Mouse (Mus musculus) forebrain, embryonic 13.5 days (tissue): ENCODE measurements at regions not wholly inside any gene's neighbourhood (a gene's known extent, or its start where the extent isn't known, plus 50 kb on each side); places are given as distances from the start of the nearest gene placed in this dataset.

Experiments
- ATAC-seq: fragments of 200-750 bp; cut with Nextera tagmentation; 2 replicates; pipeline ENCODE4 v1.8.0; 2017
- H3K27ac ChIP-seq: fragments of 300-500 bp; sonication (generic); 2 replicates; pipeline ENCODE4 v1.5.1; 2015; ENCODE audit warnings: inconsistent platforms, mild to moderate bottlenecking, moderate library complexity
- H3K27me3 ChIP-seq: fragments of 300-500 bp; sonication (generic); 2 replicates; pipeline ENCODE4 v1.6.1; 2015; ENCODE audit warnings: mild to moderate bottlenecking, inconsistent platforms
- H3K36me3 ChIP-seq: fragments of 300-500 bp; sonication (generic); 2 replicates; pipeline ENCODE4 v1.6.1; 2015; ENCODE audit warnings: mild to moderate bottlenecking, inconsistent platforms; ENCODE audit not compliant: poor library complexity, severe bottlenecking
- H3K4me1 ChIP-seq: fragments of 300-500 bp; sonication (generic); 2 replicates; pipeline ENCODE4 v1.6.1; 2015; ENCODE audit warnings: inconsistent platforms
- H3K4me2 ChIP-seq: fragments of 300-500 bp; sonication (generic); 2 replicates; pipeline ENCODE4 v1.6.1; 2015; ENCODE audit warnings: inconsistent platforms, mild to moderate bottlenecking, moderate library complexity
- H3K4me3 ChIP-seq: fragments of 300-500 bp; sonication (generic); 2 replicates; pipeline ENCODE4 v1.5.1; 2015; ENCODE audit warnings: mild to moderate bottlenecking, inconsistent platforms
- H3K9ac ChIP-seq: fragments of 300-500 bp; sonication (generic); 2 replicates; pipeline ENCODE4 v1.6.1; 2015; ENCODE audit warnings: mild to moderate bottlenecking, inconsistent platforms
- H3K9me3 ChIP-seq: fragments of 300-500 bp; sonication (generic); replicated peaks from 2 replicates; pipeline ENCODE4 v1.6.1; 2016; ENCODE audit warnings: inconsistent platforms
- WGBS: fragments of 180-500 bp; shearing (Covaris S2); methylation state at CpG from one replicate; pipeline ENCODE4 v1.1.7; 2015; 5-methylcytosine and 5-hydroxymethylcytosine counted together

DNA sequence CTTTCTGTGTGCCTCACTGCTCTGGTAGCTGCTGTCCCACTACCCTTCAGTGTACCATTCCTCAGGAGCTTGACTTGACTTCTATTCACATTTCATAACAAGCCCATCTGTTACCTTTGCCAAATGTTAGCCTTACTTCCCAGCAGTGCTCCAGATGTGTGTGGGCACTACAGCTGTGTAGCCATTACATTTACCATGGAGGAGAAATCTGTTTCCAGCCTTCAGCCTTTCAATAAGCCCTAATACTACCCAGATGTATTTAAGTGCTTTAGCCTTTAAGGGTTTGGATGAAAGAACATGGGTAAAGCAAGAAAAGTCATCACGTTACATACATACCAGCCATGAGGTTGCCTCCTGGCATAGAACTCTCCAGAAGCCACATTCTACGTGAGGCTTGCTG is 1068.0 kb downstream of the Ttll7 start:
- no peak for ATAC-seq

DNA sequence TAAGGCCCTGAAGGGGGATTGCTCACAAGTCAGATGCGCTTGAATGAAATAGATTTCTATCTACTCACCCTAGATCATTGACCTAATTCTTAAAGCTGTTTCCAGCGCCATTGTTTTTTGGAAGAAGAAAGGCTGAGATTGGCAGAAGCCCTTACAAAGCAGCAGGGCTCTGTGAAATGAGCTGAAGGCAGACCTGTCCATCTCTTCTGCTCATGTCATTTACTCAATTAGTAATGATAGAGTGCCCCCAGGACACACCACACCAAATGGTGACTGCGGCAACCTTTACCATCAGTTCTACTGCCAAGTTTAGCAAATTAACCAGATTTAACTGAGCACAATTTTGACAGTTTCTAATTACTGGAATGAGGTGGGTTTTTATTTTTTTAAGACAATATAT is 1067.5 kb downstream of the Ttll7 start:
- WGBS = 75% methylated on average over 3 of the region's 3 CpGs
- Histone ChIP-seq H3K9ac (no peak overlapping the region), H3K4me2 (no peak overlapping the region), H3K4me3 (no peak overlapping the region), H3K36me3 (no peaks in the 10 kb centered on the region), H3K4me1 (0 out of 2 replicates have a peak, but pooled peaks cover 3% of the 10 kb centered on the region), H3K9me3 (no peaks in the 10 kb centered on the region), H3K27ac (no peak overlapping the region), H3K27me3 (no peaks in the 10 kb centered on the region)
- no peak for ATAC-seq

More for the DNA sequence above, 1068.0 kb downstream of the Ttll7 start:
- H3K27ac ChIP-seq = no peak overlapping the region
- H3K9ac ChIP-seq = no peak overlapping the region
- no peaks in the 10 kb centered on the region for H3K9me3 ChIP-seq
- 94% methylated on average over 2 of the region's 2 CpGs for WGBS
- H3K4me3 ChIP-seq = no peak overlapping the region
- no peaks in the 10 kb centered on the region for H3K36me3 ChIP-seq
- 0 out of 2 replicates have a peak, but pooled peaks cover 3% of the 10 kb centered on the region for H3K4me1 ChIP-seq
- H3K4me2 ChIP-seq = no peak overlapping the region
- H3K27me3 ChIP-seq = no peaks in the 10 kb centered on the region

DNA sequence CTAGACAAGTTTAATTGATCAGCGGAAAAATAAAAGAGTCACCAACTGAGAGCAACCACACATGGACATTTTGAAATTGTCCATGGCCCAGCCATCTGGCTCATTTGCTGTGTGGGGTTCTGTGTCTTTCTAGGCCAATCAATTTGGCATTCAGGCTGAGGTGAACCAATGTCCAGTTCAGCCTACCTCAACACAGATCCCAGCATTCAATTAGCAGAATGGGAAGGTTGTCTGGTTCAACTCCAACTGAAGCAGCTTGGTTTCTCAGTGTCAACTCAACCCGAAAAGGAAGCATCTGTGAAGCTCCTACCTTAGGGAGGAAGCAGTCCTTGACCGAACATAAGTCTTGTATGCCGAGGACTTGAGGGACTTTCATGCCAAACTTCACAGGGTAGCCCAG is 1067.0 kb downstream of the Ttll7 start:
- H3K27me3 ChIP-seq = no peaks in the 10 kb centered on the region
- H3K4me1 ChIP-seq = peaks cover 5% of the 10 kb centered on the region; the same call in 1 of the 2 replicates
- H3K36me3 ChIP-seq = no peaks in the 10 kb centered on the region
- ATAC-seq = no peak
- H3K9ac ChIP-seq = no peak overlapping the region
- no peak overlapping the region for H3K4me2 ChIP-seq
- no peak overlapping the region for H3K4me3 ChIP-seq
- H3K27ac ChIP-seq = no peak overlapping the region
- WGBS = 84% methylated on average over 4 of the region's 4 CpGs
- H3K9me3 ChIP-seq = no peaks in the 10 kb centered on the region

DNA sequence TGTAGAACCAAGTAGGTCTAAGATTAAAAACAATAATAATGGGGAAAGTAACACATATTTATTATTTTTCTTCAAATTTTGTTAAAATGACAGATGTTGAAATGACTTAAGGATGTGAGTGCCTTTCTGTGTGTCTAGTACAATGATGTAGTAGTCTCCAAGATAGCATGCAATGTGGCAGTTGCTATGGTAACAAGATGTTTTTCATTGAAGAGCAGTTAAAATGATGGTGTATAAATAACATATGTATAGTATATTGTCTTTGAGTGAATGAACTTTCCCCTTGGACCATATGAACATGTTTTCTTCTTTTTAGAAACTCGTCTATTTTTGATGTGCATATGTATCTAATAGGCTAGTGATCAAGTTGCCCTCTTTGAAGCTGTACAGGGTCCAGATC is 1044.6 kb downstream of the Ttll7 start:
- H3K4me3 ChIP-seq = no peak overlapping the region
- no peaks in the 10 kb centered on the region for H3K27me3 ChIP-seq
- H3K9me3 ChIP-seq = no peaks in the 10 kb centered on the region
- H3K4me2 ChIP-seq = no peak overlapping the region
- H3K27ac ChIP-seq = no peak overlapping the region
- ATAC-seq = peak; percentile 62; the same call in 1 of the 2 replicates
- WGBS = 60% methylated on average over 1 of the region's 1 CpGs
- no peaks in the 10 kb centered on the region for H3K36me3 ChIP-seq
- H3K9ac ChIP-seq = no peak overlapping the region
- no peaks in the 10 kb centered on the region for H3K4me1 ChIP-seq

DNA sequence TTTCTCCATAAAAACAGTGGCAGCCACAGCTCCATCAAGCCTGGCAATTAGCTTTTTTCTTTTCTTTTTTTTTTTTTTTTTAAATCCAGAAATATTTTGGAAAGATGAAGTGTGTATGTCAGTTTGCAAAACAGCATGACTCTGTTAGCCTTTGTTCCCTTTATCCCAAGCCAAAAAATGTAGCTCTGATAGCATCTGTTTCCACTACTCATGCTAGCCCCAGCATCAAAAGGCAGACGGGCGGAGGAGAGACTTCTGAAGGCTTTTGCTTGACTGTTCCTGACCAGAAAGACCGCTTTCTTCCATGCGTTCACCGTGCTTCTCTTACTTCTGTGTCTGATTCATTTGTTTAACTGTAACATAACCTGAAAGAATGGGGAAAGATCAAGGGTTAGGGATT is 1039.5 kb downstream of the Ttll7 start:
- WGBS = 79% methylated on average over 5 of the region's 5 CpGs
- ATAC-seq = no peak
- Histone ChIP-seq H3K4me3 (no peak overlapping the region), H3K27ac (no peak overlapping the region), H3K4me1 (no peaks in the 10 kb centered on the region), H3K9me3 (no peaks in the 10 kb centered on the region), H3K36me3 (no peaks in the 10 kb centered on the region), H3K4me2 (no peak overlapping the region), H3K9ac (no peak overlapping the region), H3K27me3 (no peaks in the 10 kb centered on the region)

DNA sequence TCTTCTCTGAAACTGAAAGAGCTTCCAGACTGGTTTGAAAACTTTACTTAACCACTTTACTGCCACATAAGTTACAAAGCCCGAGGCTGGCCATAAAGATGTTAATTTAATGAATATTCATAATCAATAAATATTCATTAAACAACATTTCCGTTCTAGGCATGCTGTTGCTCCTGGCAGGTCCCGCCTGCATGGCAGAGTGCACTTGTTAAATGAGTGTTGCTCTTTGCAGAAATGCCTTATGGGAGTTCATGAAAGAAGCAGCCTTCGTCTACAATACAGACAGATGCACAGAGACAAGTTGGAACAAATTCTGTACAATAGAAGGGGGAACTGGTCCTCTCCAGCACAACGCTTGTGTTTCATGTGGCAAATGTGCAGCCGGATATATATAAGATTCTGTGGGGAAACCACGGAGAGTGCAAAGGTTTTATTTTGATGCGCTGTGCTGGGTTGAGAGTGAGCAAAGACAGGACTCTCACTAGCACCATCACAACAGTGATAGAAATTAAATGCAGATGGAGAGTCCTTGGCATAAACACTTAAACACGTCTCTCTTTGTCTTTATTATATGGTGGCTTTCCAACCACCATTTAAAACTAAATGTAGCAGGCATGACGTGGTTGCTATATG is 1034.2 kb downstream of the Ttll7 start:
- WGBS = 56% methylated on average over 10 of the region's 10 CpGs
- no peak overlapping the region for H3K4me2 ChIP-seq
- peak; percentile 84 for ATAC-seq
- peaks cover 15% of the 10 kb centered on the region; the same call in 1 of the 2 replicates for H3K4me1 ChIP-seq
- no peak overlapping the region; the same call in 1 of the 2 replicates for H3K27ac ChIP-seq
- no peak overlapping the region for H3K9ac ChIP-seq
- no peak overlapping the region for H3K4me3 ChIP-seq
- H3K36me3 ChIP-seq = no peaks in the 10 kb centered on the region
- H3K9me3 ChIP-seq = no peaks in the 10 kb centered on the region
- no peaks in the 10 kb centered on the region for H3K27me3 ChIP-seq

DNA sequence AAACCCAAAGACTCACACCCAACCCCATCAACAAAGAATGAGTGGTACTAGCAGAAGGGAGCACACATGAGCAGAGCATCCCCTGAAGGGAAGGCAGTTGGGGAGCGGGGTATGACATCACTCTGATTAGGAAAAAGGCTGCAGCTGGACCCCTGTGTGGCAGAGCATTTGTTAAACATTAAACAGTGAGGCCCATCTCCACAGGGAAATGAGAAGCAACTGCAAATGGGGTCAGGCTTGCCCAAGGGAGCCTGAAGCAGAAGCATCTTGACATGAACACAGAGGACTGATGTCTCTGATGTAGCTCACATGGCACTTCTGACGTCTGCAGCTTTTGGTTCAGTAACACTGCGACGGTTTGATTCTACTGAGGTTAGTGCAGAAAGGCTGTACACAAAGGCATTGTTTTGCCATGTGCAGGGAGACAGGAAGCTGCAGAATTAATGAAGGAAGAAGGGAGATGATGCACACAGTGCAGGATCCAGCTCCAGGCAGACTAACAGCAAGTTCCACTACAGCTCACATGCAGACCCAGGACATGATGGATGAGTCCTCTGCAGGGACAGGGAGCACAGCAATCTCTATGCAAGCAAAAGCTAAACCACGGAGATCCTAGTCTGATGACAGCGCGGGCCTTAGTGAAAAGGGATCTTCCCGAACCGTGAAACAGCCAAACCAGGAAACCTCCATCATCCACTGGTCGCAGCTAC is 1030.9 kb downstream of the Ttll7 start:
- Histone ChIP-seq H3K9ac (no peak overlapping the region), H3K4me1 (peaks cover 15% of the 10 kb centered on the region; the same call in 1 of the 2 replicates), H3K4me2 (no peak overlapping the region), H3K36me3 (no peaks in the 10 kb centered on the region), H3K9me3 (no peaks in the 10 kb centered on the region), H3K27ac (no peak overlapping the region), H3K4me3 (no peak overlapping the region), H3K27me3 (no peaks in the 10 kb centered on the region)
- ATAC-seq = no peak; the same call in 1 of the 2 replicates
- WGBS = 63% methylated on average over 10 of the region's 10 CpGs

DNA sequence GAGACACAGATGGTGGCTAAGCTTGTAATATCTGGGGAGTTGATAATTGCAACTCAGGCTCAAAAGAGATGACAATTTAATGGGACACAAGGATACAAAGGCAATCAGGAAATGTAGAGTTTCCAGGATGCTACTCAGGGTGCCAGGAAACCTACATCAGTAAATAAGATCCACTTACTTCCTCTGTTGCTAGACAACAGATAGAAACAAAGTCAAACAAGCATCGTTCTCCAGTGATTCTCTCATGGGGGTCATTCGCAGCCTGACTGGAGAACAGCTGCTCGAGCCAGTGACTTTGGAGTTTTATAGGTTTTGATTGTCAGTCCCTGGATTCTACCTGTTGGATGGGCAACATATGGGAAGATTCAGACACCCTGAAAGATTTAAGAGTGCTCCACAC is 1026.5 kb downstream of the Ttll7 start:
- no peaks in the 10 kb centered on the region for H3K9me3 ChIP-seq
- H3K4me1 ChIP-seq = peaks cover 11% of the 10 kb centered on the region; the same call in 1 of the 2 replicates

DNA sequence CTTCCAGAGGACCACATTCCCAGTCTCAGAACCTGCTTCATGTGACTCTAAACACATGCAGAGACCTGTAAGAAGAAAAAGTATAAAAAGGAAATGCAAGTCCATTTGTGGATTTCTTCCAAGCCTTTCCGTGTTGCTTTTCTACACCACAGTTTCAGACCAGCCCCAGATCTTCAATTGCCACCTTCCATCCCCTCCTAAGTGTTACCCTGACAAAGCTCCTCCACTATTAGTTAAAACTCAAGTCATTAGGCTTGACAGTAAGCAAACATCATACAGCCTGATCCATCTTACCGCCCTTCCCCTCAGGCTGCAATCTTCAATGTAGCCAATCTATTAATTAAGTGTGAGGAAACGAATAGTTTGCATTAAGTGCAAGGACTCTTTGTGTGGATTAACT is 1016.1 kb downstream of the Ttll7 start:
- Histone ChIP-seq H3K27me3 (no peaks in the 10 kb centered on the region), H3K27ac (no peak overlapping the region), H3K9ac (no peak overlapping the region), H3K9me3 (no peaks in the 10 kb centered on the region), H3K4me1 (no peaks in the 10 kb centered on the region), H3K36me3 (no peaks in the 10 kb centered on the region), H3K4me3 (no peak overlapping the region), H3K4me2 (no peak overlapping the region)
- no peak for ATAC-seq
- WGBS = 56% methylated on average over 3 of the region's 3 CpGs

More for the DNA sequence above, 1026.5 kb downstream of the Ttll7 start:
- no peak overlapping the region for H3K4me2 ChIP-seq
- H3K9ac ChIP-seq = no peak overlapping the region
- no peak overlapping the region for H3K27ac ChIP-seq
- no peak overlapping the region for H3K4me3 ChIP-seq
- H3K27me3 ChIP-seq = no peaks in the 10 kb centered on the region
- H3K36me3 ChIP-seq = no peaks in the 10 kb centered on the region
- no peak for ATAC-seq
- 81% methylated on average over 3 of the region's 3 CpGs for WGBS

DNA sequence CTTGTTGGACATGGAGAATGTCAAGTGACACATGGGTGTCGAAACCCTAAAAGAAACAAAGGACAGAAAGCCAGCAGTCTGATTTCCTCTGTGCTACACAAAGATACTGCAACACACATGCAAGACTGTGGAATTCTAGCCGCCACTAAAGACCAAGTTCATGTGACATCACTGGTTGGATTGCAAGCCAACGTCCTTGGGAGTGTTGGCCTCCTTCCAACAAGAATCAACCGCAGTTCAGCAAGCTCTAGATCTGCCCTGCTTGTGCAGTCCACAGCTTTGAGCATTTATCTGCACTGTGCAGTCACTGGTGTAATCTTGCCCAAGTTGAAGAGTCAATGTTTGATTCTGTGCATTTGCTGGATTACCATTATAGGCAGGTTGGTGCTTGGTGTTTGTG is 1001.2 kb downstream of the Ttll7 start:
- Histone ChIP-seq H3K36me3 (no peaks in the 10 kb centered on the region), H3K4me1 (no peaks in the 10 kb centered on the region), H3K27me3 (no peaks in the 10 kb centered on the region), H3K9ac (no peak overlapping the region), H3K9me3 (no peaks in the 10 kb centered on the region), H3K4me3 (no peak overlapping the region), H3K4me2 (no peak overlapping the region), H3K27ac (no peak overlapping the region)
- 71% methylated on average over 4 of the region's 4 CpGs for WGBS
- no peak for ATAC-seq

DNA sequence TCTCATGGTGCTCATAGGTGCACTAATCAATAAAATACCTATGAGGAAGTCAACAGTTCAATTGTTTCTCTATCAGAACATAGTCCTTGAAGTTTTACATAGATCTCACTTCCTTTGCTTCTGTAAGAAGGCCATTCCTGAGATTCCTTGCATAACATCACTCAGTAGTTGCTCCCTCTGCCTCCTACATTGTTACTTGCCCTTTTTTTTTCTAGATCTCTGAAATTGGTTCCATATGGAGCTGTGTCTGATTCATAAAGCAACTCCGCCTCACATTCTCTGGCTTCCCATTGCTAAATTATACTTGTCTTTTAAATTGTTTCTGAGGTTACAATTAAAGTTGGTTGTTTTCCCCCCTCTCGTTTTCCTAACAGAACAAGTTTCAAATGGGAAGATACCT is 1000.7 kb downstream of the Ttll7 start:
- H3K4me3 ChIP-seq = no peak overlapping the region
- no peaks in the 10 kb centered on the region for H3K27me3 ChIP-seq
- no peaks in the 10 kb centered on the region for H3K36me3 ChIP-seq
- H3K9ac ChIP-seq = no peak overlapping the region
- H3K4me1 ChIP-seq = no peaks in the 10 kb centered on the region
- ATAC-seq = no peak
- 92% methylated on average over 2 of the region's 2 CpGs for WGBS
- H3K9me3 ChIP-seq = no peaks in the 10 kb centered on the region
- H3K27ac ChIP-seq = no peak overlapping the region
- H3K4me2 ChIP-seq = no peak overlapping the region

DNA sequence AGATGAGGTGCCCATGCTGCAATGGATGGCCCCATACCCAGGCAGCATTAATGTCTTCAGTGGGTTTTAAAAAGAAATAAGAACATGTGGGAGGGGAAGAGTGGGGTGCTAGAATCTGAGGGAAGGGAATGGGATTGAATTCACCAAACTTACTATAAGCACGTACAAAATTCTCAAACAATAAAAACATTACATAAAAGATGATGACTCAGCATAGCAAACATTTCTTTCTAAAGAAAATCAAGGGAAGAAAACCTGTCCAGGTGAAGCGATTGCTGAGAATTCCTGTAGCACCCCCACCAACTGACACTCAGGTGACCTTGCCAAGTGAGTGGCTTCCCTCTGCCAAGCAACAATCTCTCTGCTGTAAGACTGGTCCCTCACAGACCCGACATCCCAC is 989.2 kb downstream of the Ttll7 start:
- no peaks in the 10 kb centered on the region for H3K36me3 ChIP-seq
- H3K27ac ChIP-seq = no peak overlapping the region
- no peak overlapping the region for H3K9ac ChIP-seq
- no peaks in the 10 kb centered on the region for H3K9me3 ChIP-seq
- H3K4me1 ChIP-seq = no peaks in the 10 kb centered on the region
- no peak for ATAC-seq
- 85% methylated on average over 3 of the region's 3 CpGs for WGBS
- no peak overlapping the region for H3K4me2 ChIP-seq
- H3K4me3 ChIP-seq = no peak overlapping the region
- H3K27me3 ChIP-seq = no peaks in the 10 kb centered on the region
